Mouse (Mus musculus): ENCODE measurements around the gene Ywhag. TPM values are rescaled to one million over a fixed set of nuclear protein-coding genes. Genes with fewer than 3 reads are reported as not detected.

Ywhag gene
- 27.1 and 28.2 TPM in 2 replicates for polyA plus RNA-seq (2012; rRNA removed)

GRCm38 (mm10) chr5:135934481-135935175, at the start of gene Ywhag:
TSS of gene Ywhag (minus strand) at chr5:135934616.

GRCm38 (mm10) chr5:135979904-135980303, 45.5 kb upstream of the Ywhag start, which contains the start of gene Zp3:
TSS of gene Zp3 (plus strand) at chr5:135980099.

DNA sequence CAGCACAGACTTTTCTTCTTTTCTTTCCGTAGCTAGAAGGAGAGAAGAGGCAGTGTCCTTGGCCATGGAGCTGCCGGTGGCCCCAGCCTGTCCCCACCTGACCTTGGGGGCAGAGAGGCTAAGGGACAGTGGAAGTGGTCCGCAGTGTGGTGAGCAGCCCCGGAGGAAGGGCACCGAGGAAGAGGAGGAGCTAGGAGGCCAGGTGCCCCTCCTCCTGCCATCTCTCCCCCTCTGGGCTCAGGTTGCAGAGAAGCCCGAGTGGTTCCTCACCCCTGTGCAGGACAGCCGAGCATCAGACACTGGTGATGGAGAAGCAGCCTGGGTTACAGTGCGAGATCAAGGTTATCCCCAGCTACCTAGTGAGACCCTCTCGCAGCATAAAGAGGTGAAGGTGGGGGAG, 39.9 kb upstream of the Ywhag start, which contains the start of gene Ssc4d:
TSS of gene Ssc4d (minus strand) at position 167 of the 400 bp plus-strand sequence.

DNA sequence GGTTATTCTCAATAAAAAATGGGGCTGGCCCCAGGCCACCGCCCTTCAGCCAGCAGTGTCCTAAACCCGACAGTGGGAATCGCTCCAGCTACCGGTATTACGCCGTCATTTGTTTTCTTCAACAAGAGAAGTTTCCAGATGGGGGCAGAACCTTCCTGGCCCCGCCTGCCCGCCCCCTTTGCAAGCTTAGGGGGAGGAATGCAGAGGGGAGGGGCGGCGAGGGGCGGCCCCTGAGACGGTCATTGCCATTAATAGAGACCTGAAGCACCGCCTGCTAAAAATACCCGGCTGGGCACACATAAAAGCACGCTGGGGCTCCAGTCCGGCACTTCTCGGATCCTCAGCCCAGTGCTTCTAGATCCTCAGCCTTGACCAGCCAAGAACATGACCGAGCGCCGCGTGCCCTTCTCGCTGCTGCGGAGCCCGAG, 46.7 kb downstream of the Ywhag start, which contains the start of gene Hspb1:
TSS of gene Hspb1 (plus strand) at position 245 of the 428 bp plus-strand sequence.

Other genes with a start within 250 kb of the Ywhag start
- 9.3 and 10.8 TPM in 2 replicates for gene Tmem120a, start 190.2 kb downstream of the Ywhag start, polyA plus RNA-seq (2012; rRNA removed)
- 0.12 and 0.13 TPM in 2 replicates for gene Styxl1, start 156.2 kb downstream of the Ywhag start, polyA plus RNA-seq (2012; rRNA removed)
- gene Mdh2, start 156.1 kb downstream of the Ywhag start, polyA plus RNA-seq (2012; rRNA removed) = 216 and 219 TPM in 2 replicates
- gene Srrm3, start 127.7 kb downstream of the Ywhag start, polyA plus RNA-seq (2012; rRNA removed) = 0.01 TPM in 2 replicates
- gene Hspb1, start 46.7 kb downstream of the Ywhag start, polyA plus RNA-seq (2012; rRNA removed) = 2.9 and 4.0 TPM in 2 replicates
- 2.4 and 2.9 TPM in 2 replicates for gene Ssc4d, start 39.9 kb upstream of the Ywhag start, polyA plus RNA-seq (2012; rRNA removed)
- gene Zp3, start 45.5 kb upstream of the Ywhag start, polyA plus RNA-seq (2012; rRNA removed) = not detected in 2 replicates
- gene Dtx2, start 60.2 kb upstream of the Ywhag start, polyA plus RNA-seq (2012; rRNA removed) = 4.2 and 4.4 TPM in 2 replicates
- 4.5 and 6.1 TPM in 2 replicates for gene Upk3b, start 103.9 kb upstream of the Ywhag start, polyA plus RNA-seq (2012; rRNA removed)
- gene Upk3bl, start 119.9 kb upstream of the Ywhag start, polyA plus RNA-seq (2012; rRNA removed) = 0.04 TPM in 1 of 2 replicates, not detected in the other
- 3.8 and 4.6 TPM in 2 replicates for gene Rasa4, start 149.3 kb upstream of the Ywhag start, polyA plus RNA-seq (2012; rRNA removed)
- 72.5 and 80.5 TPM in 2 replicates for gene Polr2j, start 182.0 kb upstream of the Ywhag start, polyA plus RNA-seq (2012; rRNA removed)
- 21.1 and 23.3 TPM in 2 replicates for gene Lrwd1, start 201.5 kb upstream of the Ywhag start, polyA plus RNA-seq (2012; rRNA removed)
- 6.7 and 6.9 TPM in 2 replicates for gene Alkbh4, start 201.5 kb upstream of the Ywhag start, polyA plus RNA-seq (2012; rRNA removed)
- 6.1 and 6.5 TPM in 2 replicates for gene Orai2, start 236.1 kb upstream of the Ywhag start, polyA plus RNA-seq (2012; rRNA removed)